Mouse (Mus musculus) erythroblast, embryonic 14.5 days (primary cell): ENCODE data around the gene Egflam.

Experiments used
- GATA1 ChIP-seq: IDR thresholded peaks from 2 replicates; pipeline ENCODE4 v1.6.1; 2012; ENCODE audit warnings: low read length, inconsistent platforms, mixed read lengths
- TAL1 ChIP-seq: IDR thresholded peaks from 3 replicates; pipeline ENCODE4 v1.6.1; 2012; ENCODE audit warnings: low read length, inconsistent platforms, mixed read lengths

DNA sequence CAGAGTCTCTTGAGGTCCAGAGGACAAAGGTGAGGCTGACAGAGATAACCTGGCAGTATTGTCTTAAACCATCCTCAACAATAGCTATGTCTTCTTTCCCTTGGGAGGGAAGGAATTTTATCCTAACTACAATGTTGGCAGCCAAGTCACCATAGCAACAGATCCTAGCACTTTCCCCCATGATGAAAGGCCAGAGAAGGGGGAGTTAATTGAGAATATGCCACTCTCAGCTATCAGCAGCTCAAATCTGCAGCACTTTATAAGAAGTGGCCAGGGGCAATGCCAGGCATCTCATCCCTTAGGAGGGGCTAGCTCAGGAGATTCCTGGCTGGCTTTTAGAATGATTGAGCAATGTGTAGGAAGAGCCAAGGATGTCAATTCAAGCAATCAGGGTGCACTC lies 105.3 kb downstream of the Egflam start:
- no peak for TF ChIP-seq TAL1
- TF ChIP-seq GATA1: no peak
